7 mouse cellular contexts compared by ENCODE assay signal in genomic region chr2:105333976-105334713, GRCm38 (mm10).
DNase-seq lines count a peak whose midpoint lies in the region; ATAC-seq and TF ChIP-seq lines count a peak whose summit lies in the region.

No protein-coding gene starts in this region.

- no peaks in the 10 kb centered on the region for H3K27me3 ChIP-seq in CH12.LX (replicated peaks)
- H3K27me3 ChIP-seq in liver, postnatal 0 days (ENCODE audit: insufficient read depth, low read length), result no peaks in the 10 kb centered on the region
- H3K27me3 ChIP-seq in neural tube, embryonic 14.5 days (ENCODE audit: control insufficient read depth, insufficient read depth, low read length), result no peaks in the 10 kb centered on the region

- peak; percentile 61 to 92 for TF ChIP-seq CTCF in CH12.LX (conservative IDR thresholded peaks at IDR 0.05 in 1 of 2, IDR thresholded peaks at IDR 0.05 in 1 of 2; ENCODE audit: low read depth in 2 of 2, low read length in 2 of 2)
- peak; percentile 74 for TF ChIP-seq CTCF in liver, postnatal 0 days (IDR thresholded peaks at IDR 0.05; ENCODE audit: low read depth)

- no peak for ATAC-seq in liver, postnatal 0 days
- peak; percentile 87 for ATAC-seq in neural tube, embryonic 14.5 days (ENCODE audit: low read depth)

- no peak for TF ChIP-seq EP300 in CH12.LX (IDR thresholded peaks at IDR 0.05; ENCODE audit: low read length)
- no peak for TF ChIP-seq EP300 in liver, postnatal 0 days (IDR thresholded peaks at IDR 0.05; ENCODE audit: low read depth)

- in situ Hi-C loops in CH12.LX (cut with MboI; ENCODE audit: low pct_ligation_motif_present, low pct_unique_long_range_greater_than_20kb, low sequenced_read_pairs), result no loop called here

- dilution Hi-C loops in CH12.LX (cut with MboI; ENCODE audit: extremely low pct_ligation_motif_present, extremely low pct_unique_long_range_greater_than_20kb, low sequenced_read_pairs), result no loop called here

- no peaks in the 10 kb centered on the region for H3K36me3 ChIP-seq in CH12.LX (replicated peaks in 1 of 2; ENCODE audit: control insufficient read depth in 1 of 2, insufficient read depth in 1 of 2, low read length in 1 of 2)
- no peaks in the 10 kb centered on the region for H3K36me3 ChIP-seq in liver, postnatal 0 days (replicated peaks; ENCODE audit: insufficient read depth, low read length)
- H3K36me3 ChIP-seq in neural tube, embryonic 14.5 days (ENCODE audit: control insufficient read depth, insufficient read depth, low read length), result no peaks in the 10 kb centered on the region

- H3K9me3 ChIP-seq in CH12.LX (replicated peaks; ENCODE audit: low read length), result no peaks in the 10 kb centered on the region
- H3K9me3 ChIP-seq in liver, postnatal 0 days (ENCODE audit: low read length), result no peaks in the 10 kb centered on the region
- H3K9me3 ChIP-seq in neural tube, embryonic 14.5 days (ENCODE audit: control insufficient read depth, low read length), result no peaks in the 10 kb centered on the region

- no peak overlapping the region for H3K27ac ChIP-seq in CH12.LX (ENCODE audit: insufficient read depth, low read depth)
- no peak overlapping the region for H3K27ac ChIP-seq in liver, postnatal 0 days (ENCODE audit: low read depth)
- peak overlapping the region; percentile 55; the same call in 1 of the 2 replicates for H3K27ac ChIP-seq in neural tube, embryonic 14.5 days (ENCODE audit: low read depth, low read length)

- intact Hi-C loops in heart, postnatal 36 days (cut with DNase I), result loop anchor here (1.0 to 10.0 kb wide), 2 partner anchors 94 to 861 kb away; no protein-coding TSS in a partner anchor

- TF ChIP-seq POLR2A in CH12.LX (IDR thresholded peaks at IDR 0.05; ENCODE audit: low read depth, low read length), result no peak

- no peaks in the 10 kb centered on the region for H3K79me2 ChIP-seq in CH12.LX (replicated peaks; ENCODE audit: control insufficient read depth, extremely low read depth, insufficient read depth, poor library complexity, severe bottlenecking)

- TF ChIP-seq RAD21 in CH12.LX (IDR thresholded peaks at IDR 0.05; ENCODE audit: low read depth, low read length), result peak; percentile 92

- peak; percentile 74 for DNase-seq in CH12.LX (ENCODE audit: extremely low read depth)
- DNase-seq in R1 (ENCODE audit: low read depth, low spot score), result peak; percentile 77
- DNase-seq in embryo, embryonic 10.5 days (ENCODE audit: low spot score), result peak; percentile 92
- DNase-seq in heart, postnatal 36 days, result peak; percentile 40 to 47
- peak; percentile 3 for DNase-seq in large intestine, adult 2 months (ENCODE audit: low read depth, low spot score)
- peak; percentile 28 for DNase-seq in liver, postnatal 0 days

- WGBS in large intestine, adult 2 months, result 46% methylated on average over 10 of the region's 10 CpGs
- WGBS in liver, postnatal 0 days (ENCODE audit: insufficient replicate concordance), result 48% methylated on average over 10 of the region's 10 CpGs
- 16% methylated on average over 10 of the region's 10 CpGs for WGBS in neural tube, embryonic 14.5 days

- H3K9ac ChIP-seq in CH12.LX (ENCODE audit: insufficient read depth, low read depth), result no peak overlapping the region
- H3K9ac ChIP-seq in liver, postnatal 0 days (replicated peaks), result no peak overlapping the region
- H3K9ac ChIP-seq in neural tube, embryonic 14.5 days (replicated peaks; ENCODE audit: low read depth, low read length), result no peak overlapping the region

- H3K4me3 ChIP-seq in CH12.LX (replicated peaks in 1 of 3; ENCODE audit: low read depth in 2 of 3, low read length in 2 of 3, poor library complexity in 1 of 3), result no peak overlapping the region
- H3K4me3 ChIP-seq in liver, postnatal 0 days (ENCODE audit: low read depth, low read length), result no peak overlapping the region
- H3K4me3 ChIP-seq in neural tube, embryonic 14.5 days (ENCODE audit: low read depth, low read length), result no peak overlapping the region

- peaks cover 0 to 17% of the 10 kb centered on the region in 2 experiments; a peak in 1 of 4 replicates for H3K4me1 ChIP-seq in CH12.LX (ENCODE audit: control insufficient read depth in 1 of 2, insufficient read depth in 2 of 2)
- H3K4me1 ChIP-seq in liver, postnatal 0 days (ENCODE audit: insufficient read depth), result peaks cover 2% of the 10 kb centered on the region; the same call in 1 of the 2 replicates
- peaks cover 8% of the 10 kb centered on the region for H3K4me1 ChIP-seq in neural tube, embryonic 14.5 days (ENCODE audit: control insufficient read depth, insufficient read depth, low read length)

- H3K4me2 ChIP-seq in CH12.LX (ENCODE audit: insufficient read depth, low read depth, poor library complexity, severe bottlenecking), result no peak overlapping the region
- no peak overlapping the region for H3K4me2 ChIP-seq in liver, postnatal 0 days (ENCODE audit: low read depth, low read length)
- no peak overlapping the region for H3K4me2 ChIP-seq in neural tube, embryonic 14.5 days (ENCODE audit: low read depth, low read length)

TF ChIP-seq in CH12.LX, 34 proteins besides CTCF, POLR2A, EP300 and RAD21:
- TF ChIP-seq RCOR1 (conservative IDR thresholded peaks at IDR 0.05; ENCODE audit: low read depth, low read length), result no peak
- peak; percentile 46 for TF ChIP-seq ZC3H11A (IDR thresholded peaks at IDR 0.05; ENCODE audit: low read depth, low read length)
- TF ChIP-seq MAZ (IDR thresholded peaks at IDR 0.05; ENCODE audit: low read depth, low read length), result 0 out of 2 replicates have a peak, but pooled peaks have one; percentile 49
- peak; percentile 79 for TF ChIP-seq SMC3 (IDR thresholded peaks at IDR 0.05; ENCODE audit: low read depth, low read length)
- TF ChIP-seq MXI1 (IDR thresholded peaks at IDR 0.05; ENCODE audit: low read depth, low read length), result 0 out of 2 replicates have a peak, but pooled peaks have one; percentile 26

Comparison
In these comparisons a context has a peak if more than half of its experiments do, and no peak if none do; other contexts are left out.
1. DNase-seq: peak in every context shown above with its lines; median percentile 92 in embryo, embryonic 10.5 days; 77 in R1; 74 in CH12.LX; 44 in heart, postnatal 36 days; 28 in liver, postnatal 0 days; 3 in large intestine, adult 2 months.